Mouse (Mus musculus): ENCODE results near the gene Gk5. TPM values are rescaled to one million over a fixed set of nuclear protein-coding genes. Genes with fewer than 3 reads are reported as not detected.
A peak's percentile ranks its signal among the peaks of the same experiment; 100 is the strongest.

Gene Gk5
- polyA plus RNA-seq, 1 experiment from 2014 or later: 3.9 TPM

DNA sequence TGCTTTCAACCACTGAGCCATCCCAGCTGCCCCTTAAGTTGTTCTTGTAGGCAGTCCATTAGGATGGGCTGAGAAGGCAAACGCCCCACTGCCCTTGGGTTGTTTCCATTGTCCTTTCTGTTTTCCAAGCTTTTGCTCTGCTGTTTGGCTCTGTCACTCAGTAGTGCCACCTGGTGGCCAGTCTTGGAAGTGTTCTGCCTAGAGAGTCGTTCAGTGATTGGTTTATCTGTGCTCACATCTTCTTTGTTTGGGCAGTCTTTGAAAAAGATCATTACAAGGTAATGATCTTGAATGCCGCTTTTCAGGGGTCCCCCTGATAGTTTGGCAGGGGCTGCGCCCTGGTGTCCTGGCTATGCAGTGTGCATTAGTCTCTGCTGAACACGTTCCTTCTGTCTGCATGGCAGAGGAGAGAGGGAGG is 48.0 kb downstream of the Gk5 start:
- 36% methylated on average over 5 of the region's 5 CpGs for WGBS
- Histone ChIP-seq H3K36me3 (ENCODE audit: control insufficient read depth, insufficient read depth, low read length) (peaks cover 3% of the 10 kb centered on the region; the same call in 1 of the 2 replicates), H3K4me2 (ENCODE audit: low read length) (no peak overlapping the region), H3K27me3 (ENCODE audit: control insufficient read depth, insufficient read depth, low read length) (no peaks in the 10 kb centered on the region), H3K9me3 (ENCODE audit: control insufficient read depth, low read length) (no peaks in the 10 kb centered on the region), H3K27ac (replicated peaks in 1 of 2; ENCODE audit: control insufficient read depth in 1 of 2, insufficient read depth in 1 of 2, low read depth in 2 of 2, low read length in 2 of 2) (no peak overlapping the region), H3K4me3 (ENCODE audit: control insufficient read depth in 1 of 2, insufficient read depth in 1 of 2, low read depth in 1 of 2, low read length in 2 of 2) (no peak overlapping the region), H3K9ac (ENCODE audit: low read length) (no peak overlapping the region), H3K4me1 (ENCODE audit: control insufficient read depth in 2 of 2, insufficient read depth in 2 of 2, low read length in 2 of 2) (peaks cover 0 to 3% of the 10 kb centered on the region in 2 experiments; a peak in 2 of 4 replicates)
- ATAC-seq (ENCODE audit: insufficient number of reproducible peaks, insufficient read depth, low FRiP score, low read depth): no peak

DNA sequence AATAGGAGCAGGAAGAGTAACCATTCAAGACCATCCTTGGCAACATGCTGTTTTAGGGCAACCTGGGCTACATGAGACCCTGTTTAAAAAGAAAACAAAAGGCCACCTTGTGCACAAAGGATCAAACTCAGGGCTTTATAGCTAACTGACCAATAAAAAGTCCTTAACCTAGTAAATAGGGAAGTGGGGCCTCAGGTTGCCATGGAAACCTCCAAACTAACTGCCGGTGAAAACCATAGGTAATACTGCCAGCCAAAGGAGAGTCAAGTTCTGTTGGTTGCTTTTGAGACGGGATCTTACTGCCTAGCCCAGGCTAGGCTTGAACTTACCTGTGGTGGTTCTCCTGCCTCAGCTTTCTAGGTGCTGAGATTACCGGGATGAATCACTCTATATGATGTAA is 51.4 kb downstream of the Gk5 start:
- Histone ChIP-seq H3K27ac (replicated peaks in 1 of 2; ENCODE audit: control insufficient read depth in 1 of 2, insufficient read depth in 1 of 2, low read depth in 2 of 2, low read length in 2 of 2) (no peak overlapping the region), H3K4me2 (ENCODE audit: low read length) (no peak overlapping the region), H3K9ac (ENCODE audit: low read length) (no peak overlapping the region), H3K9me3 (ENCODE audit: control insufficient read depth, low read length) (no peaks in the 10 kb centered on the region), H3K27me3 (ENCODE audit: control insufficient read depth, insufficient read depth, low read length) (no peaks in the 10 kb centered on the region), H3K4me1 (ENCODE audit: control insufficient read depth in 2 of 2, insufficient read depth in 2 of 2, low read length in 2 of 2) (peaks cover 0 to 3% of the 10 kb centered on the region in 2 experiments; a peak in 2 of 4 replicates), H3K4me3 (ENCODE audit: control insufficient read depth in 1 of 2, insufficient read depth in 1 of 2, low read depth in 1 of 2, low read length in 2 of 2) (no peak overlapping the region), H3K36me3 (ENCODE audit: control insufficient read depth, insufficient read depth, low read length) (peaks cover 3% of the 10 kb centered on the region; the same call in 1 of the 2 replicates)
- 84% methylated on average over 3 of the region's 3 CpGs for WGBS
- ATAC-seq (ENCODE audit: insufficient number of reproducible peaks, insufficient read depth, low FRiP score, low read depth): no peak

DNA sequence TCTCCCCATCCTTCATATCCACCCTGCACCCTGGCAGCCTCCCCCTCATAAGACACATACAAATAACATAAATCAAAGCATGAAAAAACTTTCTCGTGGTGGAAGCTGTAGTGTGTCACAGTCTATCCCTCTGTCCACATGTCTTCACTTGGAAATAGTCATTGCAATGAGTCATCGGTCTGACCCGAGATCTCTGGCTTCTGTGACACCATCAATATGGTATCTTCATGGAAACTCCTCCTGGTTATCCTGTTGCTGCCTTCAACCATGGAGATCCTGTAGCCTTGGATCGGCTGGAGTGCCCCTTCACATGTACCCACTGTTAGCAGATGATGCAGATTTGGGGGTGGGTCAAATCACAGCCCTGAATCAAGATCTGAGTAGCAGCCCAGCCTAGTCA is 65.7 kb downstream of the Gk5 start:
- ATAC-seq (ENCODE audit: insufficient number of reproducible peaks, insufficient read depth, low FRiP score, low read depth): no peak
- no peak overlapping the region for H3K9ac ChIP-seq (ENCODE audit: low read length)
- no peak overlapping the region for H3K4me2 ChIP-seq (ENCODE audit: low read length)
- H3K9me3 ChIP-seq (ENCODE audit: control insufficient read depth, low read length): no peaks in the 10 kb centered on the region
- H3K4me1 ChIP-seq (ENCODE audit: control insufficient read depth in 2 of 2, insufficient read depth in 2 of 2, low read length in 2 of 2): peaks cover 3 to 4% of the 10 kb centered on the region in 2 experiments; a peak in 3 of 4 replicates
- WGBS: 64% methylated on average over 4 of the region's 4 CpGs
- no peak overlapping the region for H3K4me3 ChIP-seq (ENCODE audit: control insufficient read depth in 1 of 2, insufficient read depth in 1 of 2, low read depth in 1 of 2, low read length in 2 of 2)
- H3K27me3 ChIP-seq (ENCODE audit: control insufficient read depth, insufficient read depth, low read length): no peaks in the 10 kb centered on the region
- H3K36me3 ChIP-seq (ENCODE audit: control insufficient read depth, insufficient read depth, low read length): peaks cover 7% of the 10 kb centered on the region; the same call in 1 of the 2 replicates
- H3K27ac ChIP-seq (replicated peaks in 1 of 2; ENCODE audit: control insufficient read depth in 1 of 2, insufficient read depth in 1 of 2, low read depth in 2 of 2, low read length in 2 of 2): no peak overlapping the region

DNA sequence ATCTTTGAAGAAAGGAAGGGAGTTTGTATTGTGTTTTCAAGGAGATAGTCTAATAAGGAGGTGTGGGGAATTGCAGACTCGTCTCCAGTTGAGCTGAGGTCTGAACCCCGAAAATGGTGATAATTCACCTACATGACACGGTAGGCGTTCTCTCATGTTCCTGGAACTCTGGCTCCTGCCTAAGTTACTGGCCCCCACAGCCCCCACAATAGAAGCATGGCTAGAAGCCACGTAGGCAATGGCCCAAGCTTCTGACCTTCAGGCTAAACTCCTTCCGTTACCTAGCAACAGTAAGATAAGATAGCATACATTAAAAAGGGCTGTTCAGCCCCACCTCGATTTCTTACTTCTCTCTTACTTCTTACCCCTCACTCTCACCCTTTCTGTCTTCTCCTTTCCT is 67.5 kb downstream of the Gk5 start:
- no peaks in the 10 kb centered on the region for H3K9me3 ChIP-seq (ENCODE audit: control insufficient read depth, low read length)
- H3K27me3 ChIP-seq (ENCODE audit: control insufficient read depth, insufficient read depth, low read length): no peaks in the 10 kb centered on the region
- peaks cover 7% of the 10 kb centered on the region; the same call in 1 of the 2 replicates for H3K36me3 ChIP-seq (ENCODE audit: control insufficient read depth, insufficient read depth, low read length)
- no peak overlapping the region for H3K4me2 ChIP-seq (ENCODE audit: low read length)
- no peak overlapping the region for H3K27ac ChIP-seq (replicated peaks in 1 of 2; ENCODE audit: control insufficient read depth in 1 of 2, insufficient read depth in 1 of 2, low read depth in 2 of 2, low read length in 2 of 2)
- H3K9ac ChIP-seq (ENCODE audit: low read length): no peak overlapping the region
- H3K4me1 ChIP-seq (ENCODE audit: control insufficient read depth in 2 of 2, insufficient read depth in 2 of 2, low read length in 2 of 2): peaks cover 3 to 4% of the 10 kb centered on the region in 2 experiments; a peak in 3 of 4 replicates
- ATAC-seq (ENCODE audit: insufficient number of reproducible peaks, insufficient read depth, low FRiP score, low read depth): no peak
- WGBS: 47% methylated on average over 7 of the region's 7 CpGs
- no peak overlapping the region for H3K4me3 ChIP-seq (ENCODE audit: control insufficient read depth in 1 of 2, insufficient read depth in 1 of 2, low read depth in 1 of 2, low read length in 2 of 2)

DNA sequence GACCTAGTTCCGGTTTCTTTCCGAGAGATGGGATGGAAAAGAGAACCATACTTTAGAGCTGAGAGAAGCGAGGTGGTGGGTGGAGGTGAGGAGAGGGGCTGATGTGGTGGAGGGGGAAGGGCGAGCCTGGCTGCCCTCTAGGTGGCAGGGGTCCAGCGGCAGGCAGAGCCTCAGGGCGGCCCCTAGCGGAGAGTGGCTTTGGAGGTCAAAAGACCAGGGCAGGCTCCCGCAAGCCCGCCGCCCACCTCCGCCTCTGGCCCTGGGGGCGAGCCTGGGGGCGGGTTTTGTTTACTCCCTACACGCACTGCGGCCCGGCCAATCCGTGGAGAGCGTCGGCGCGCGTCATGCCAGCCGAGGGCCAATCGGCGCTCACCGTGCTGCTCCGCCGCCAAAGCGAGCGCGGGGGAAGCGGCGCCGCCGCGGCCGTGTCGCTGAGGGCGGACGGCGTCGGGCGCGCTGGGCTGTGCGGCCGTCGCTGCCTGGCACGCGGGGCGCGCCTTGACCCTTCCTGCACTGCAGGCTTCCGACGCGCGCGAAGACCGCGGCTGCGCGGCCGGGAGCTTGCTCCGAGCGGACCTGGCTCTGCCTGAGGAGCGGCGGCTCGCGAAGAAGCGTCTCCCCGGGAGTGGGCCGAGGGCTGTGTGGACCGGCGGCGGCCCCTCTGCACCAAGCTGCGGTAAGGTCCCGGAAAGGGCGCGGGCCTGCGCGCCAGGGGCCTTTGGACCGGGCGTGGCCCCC is 76.9 kb downstream of the Gk5 start, which contains the start of gene Tfdp2:
Gene Tfdp2 (plus strand): TSS at position 391 of the 738 bp plus-strand sequence.
- WGBS: under 1% methylated on average over 76 of the region's 81 CpGs
- no peaks in the 10 kb centered on the region for H3K9me3 ChIP-seq (ENCODE audit: control insufficient read depth, low read length)
- peak within 1 kb of the TSS; percentile 92 for H3K9ac ChIP-seq (ENCODE audit: low read length)
- ATAC-seq (ENCODE audit: insufficient number of reproducible peaks, insufficient read depth, low FRiP score, low read depth): peak; percentile 99
- H3K27ac ChIP-seq (replicated peaks in 1 of 2; ENCODE audit: control insufficient read depth in 1 of 2, insufficient read depth in 1 of 2, low read depth in 2 of 2, low read length in 2 of 2): peak within 1 kb of the TSS; percentile 83 to 93
- peak within 1 kb of the TSS; percentile 94 for H3K4me2 ChIP-seq (ENCODE audit: low read length)
- peaks cover 6 to 20% of the 10 kb centered on the region in 2 experiments for H3K4me1 ChIP-seq (ENCODE audit: control insufficient read depth in 2 of 2, insufficient read depth in 2 of 2, low read length in 2 of 2)
- peak within 1 kb of the TSS; percentile 81 to 90 for H3K4me3 ChIP-seq (ENCODE audit: control insufficient read depth in 1 of 2, insufficient read depth in 1 of 2, low read depth in 1 of 2, low read length in 2 of 2)
- no peaks in the 10 kb centered on the region for H3K27me3 ChIP-seq (ENCODE audit: control insufficient read depth, insufficient read depth, low read length)
- no peaks in the 10 kb centered on the region for H3K36me3 ChIP-seq (ENCODE audit: control insufficient read depth, insufficient read depth, low read length)

DNA sequence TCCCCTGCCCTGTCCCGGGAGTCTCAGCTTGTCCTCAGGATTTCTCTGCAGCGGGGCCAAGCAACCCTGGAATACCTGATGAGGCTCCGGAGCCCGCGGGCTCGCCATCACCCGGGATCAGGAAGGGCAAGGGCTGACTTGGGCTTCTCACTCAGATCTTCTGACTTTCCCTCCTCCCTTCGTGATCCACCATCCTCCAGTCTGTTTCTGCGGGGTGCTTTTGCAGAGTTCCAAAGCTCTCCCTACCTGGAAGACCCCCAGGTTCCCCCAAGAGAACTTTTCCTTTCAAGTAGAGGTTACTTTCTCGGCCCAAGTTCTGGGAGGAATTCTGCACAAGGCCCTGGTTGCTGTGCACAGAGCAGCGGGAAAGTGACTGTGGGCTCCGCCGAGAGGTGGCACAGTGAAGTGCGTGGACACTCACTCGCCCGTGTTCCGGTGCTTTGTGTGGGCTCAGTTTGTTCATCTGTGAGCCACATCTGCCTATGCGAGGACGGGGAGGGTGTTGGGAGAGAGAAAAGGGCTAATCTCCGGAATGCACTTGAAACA is 77.5 kb downstream of the Gk5 start:
- 0% methylated on average over 20 of the region's 20 CpGs for WGBS
- H3K27ac ChIP-seq (replicated peaks in 1 of 2; ENCODE audit: control insufficient read depth in 1 of 2, insufficient read depth in 1 of 2, low read depth in 2 of 2, low read length in 2 of 2): peak overlapping the region; percentile 83 to 93
- H3K4me2 ChIP-seq (ENCODE audit: low read length): peak overlapping the region; percentile 94
- peaks cover 6 to 20% of the 10 kb centered on the region in 2 experiments for H3K4me1 ChIP-seq (ENCODE audit: control insufficient read depth in 2 of 2, insufficient read depth in 2 of 2, low read length in 2 of 2)
- no peaks in the 10 kb centered on the region for H3K27me3 ChIP-seq (ENCODE audit: control insufficient read depth, insufficient read depth, low read length)
- H3K9ac ChIP-seq (ENCODE audit: low read length): peak overlapping the region; percentile 92
- H3K36me3 ChIP-seq (ENCODE audit: control insufficient read depth, insufficient read depth, low read length): no peaks in the 10 kb centered on the region
- no peak for ATAC-seq (ENCODE audit: insufficient number of reproducible peaks, insufficient read depth, low FRiP score, low read depth)
- H3K9me3 ChIP-seq (ENCODE audit: control insufficient read depth, low read length): no peaks in the 10 kb centered on the region
- peak overlapping the region; percentile 81 to 90 for H3K4me3 ChIP-seq (ENCODE audit: control insufficient read depth in 1 of 2, insufficient read depth in 1 of 2, low read depth in 1 of 2, low read length in 2 of 2)

DNA sequence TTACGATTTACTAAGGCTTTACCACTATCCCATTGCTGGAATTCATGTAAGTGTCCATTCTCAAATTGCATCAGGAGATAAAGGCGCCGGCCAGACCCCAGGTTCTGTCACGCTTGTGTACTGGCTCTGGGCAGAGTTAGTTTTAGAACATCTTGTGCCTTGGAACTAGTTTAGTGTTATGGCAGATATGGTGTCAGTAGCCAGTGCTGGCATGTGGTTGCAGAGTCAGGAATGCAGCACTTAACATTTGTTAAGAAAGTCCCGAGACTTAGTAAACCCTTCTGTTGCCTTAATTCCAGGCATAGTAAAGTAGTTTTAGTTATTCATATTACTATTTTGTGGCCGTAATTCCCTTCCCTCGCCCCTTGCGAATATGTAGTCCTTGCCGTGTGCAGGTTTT is 78.6 kb downstream of the Gk5 start:
- Histone ChIP-seq H3K4me3 (ENCODE audit: control insufficient read depth in 1 of 2, insufficient read depth in 1 of 2, low read depth in 1 of 2, low read length in 2 of 2) (peak overlapping the region in 1 of 2 experiments; percentile 90; a peak in 2 of 4 replicates), H3K9ac (ENCODE audit: low read length) (peak overlapping the region; percentile 92; the same call in 1 of the 2 replicates), H3K9me3 (ENCODE audit: control insufficient read depth, low read length) (no peaks in the 10 kb centered on the region), H3K4me1 (ENCODE audit: control insufficient read depth in 2 of 2, insufficient read depth in 2 of 2, low read length in 2 of 2) (peaks cover 6 to 20% of the 10 kb centered on the region in 2 experiments), H3K27me3 (ENCODE audit: control insufficient read depth, insufficient read depth, low read length) (no peaks in the 10 kb centered on the region), H3K36me3 (ENCODE audit: control insufficient read depth, insufficient read depth, low read length) (peaks cover 7% of the 10 kb centered on the region), H3K27ac (replicated peaks in 1 of 2; ENCODE audit: control insufficient read depth in 1 of 2, insufficient read depth in 1 of 2, low read depth in 2 of 2, low read length in 2 of 2) (0 out of 4 replicates have a peak overlapping the region, but pooled peaks of 1 of the 2 experiments have one; percentile 28), H3K4me2 (ENCODE audit: low read length) (peak overlapping the region; percentile 94)
- 61% methylated on average over 9 of the region's 9 CpGs for WGBS
- no peak for ATAC-seq (ENCODE audit: insufficient number of reproducible peaks, insufficient read depth, low FRiP score, low read depth)
